Mouse (Mus musculus) gastrocnemius, postnatal 10 days (tissue): ENCODE results near the gene 2310030G06Rik. TPM values are rescaled to one million over a fixed set of nuclear protein-coding genes. Genes with fewer than 3 reads are reported as not detected.

ENCODE experiments used
- DNase-seq: peaks from one replicate; pipeline ENCODE4 v3.0.0; 2021; ENCODE audit warnings: mixed read lengths
- long read RNA-seq, 2 experiments: library from polyadenylated mRNA; stranded (forward); transcript quantifications; one replicate each; pipeline ENCODE4 v2.0.0; 2021
- total RNA-seq, 2 experiments: library from RNA; stranded (reverse); gene quantifications; 2 replicates each; pipeline ENCODE4 v1.2.3; 2021

2310030G06Rik gene
- total RNA-seq = 1 to 10 TPM; 1.8 to 2.2 TPM
- long read RNA-seq, experiment 1, partial matches to known transcripts = 0 of 1 reads
- long read RNA-seq, experiment 1, other reads (novel, unspliced or antisense) = 0 of 1 reads
- long read RNA-seq, experiment 2 = 0 reads

GRCm38 (mm10) chr9:50746214-50746677 is at the start of gene 2310030G06Rik:
Gene 2310030G06Rik, minus strand, starts transcription at chr9:50746536.
- DNase-seq = no peak

- no peak for DNase-seq
Observed at GRCm38 (mm10) chr9:50795266-50795665, 48.9 kb upstream of the 2310030G06Rik start.

- peak; percentile 29 for DNase-seq
Observed at GRCm38 (mm10) chr9:50782155-50782554, 35.8 kb upstream of the 2310030G06Rik start.

GRCm38 (mm10) chr9:50776162-50776760 is 29.9 kb upstream of the 2310030G06Rik start:
- no peak for DNase-seq

- DNase-seq = peak; percentile 33
Observed at GRCm38 (mm10) chr9:50775662-50776126, 29.4 kb upstream of the 2310030G06Rik start.

GRCm38 (mm10) chr9:50774991-50775612 is 28.8 kb upstream of the 2310030G06Rik start, which contains the start of the genes Alg9 and 1110032A03Rik:
Gene Alg9, plus strand, starts transcription at chr9:50775019.
Gene 1110032A03Rik, minus strand, starts transcription at chr9:50775520.
- DNase-seq = peak; percentile 90

- DNase-seq = no peak
Observed at GRCm38 (mm10) chr9:50774026-50774462, 27.7 kb upstream of the 2310030G06Rik start.

- no peak for DNase-seq
Observed at GRCm38 (mm10) chr9:50770011-50770410, 23.7 kb upstream of the 2310030G06Rik start.

GRCm38 (mm10) chr9:50768107-50769002 is 22.0 kb upstream of the 2310030G06Rik start, which contains the start of gene Fdxacb1:
Gene Fdxacb1, plus strand, starts transcription at chr9:50768236.
- peak; percentile 94 for DNase-seq

GRCm38 (mm10) chr9:50767531-50768106 is 21.3 kb upstream of the 2310030G06Rik start:
- no peak for DNase-seq

GRCm38 (mm10) chr9:50763331-50763730 is 17.0 kb upstream of the 2310030G06Rik start:
- DNase-seq = no peak

GRCm38 (mm10) chr9:50761520-50762243 is 15.3 kb upstream of the 2310030G06Rik start:
- no peak for DNase-seq

GRCm38 (mm10) chr9:50756711-50757110 is 10.4 kb upstream of the 2310030G06Rik start:
- no peak for DNase-seq

GRCm38 (mm10) chr9:50753947-50754346 is 7.6 kb upstream of the 2310030G06Rik start:
- no peak for DNase-seq

GRCm38 (mm10) chr9:50752784-50753615 is 6.7 kb upstream of the 2310030G06Rik start:
- DNase-seq = peak; percentile 91

GRCm38 (mm10) chr9:50752054-50752602 is 5.8 kb upstream of the 2310030G06Rik start, which contains the start of gene Hspb2:
Gene Hspb2, minus strand, starts transcription at chr9:50752354.
- DNase-seq = peak; percentile 63

- DNase-seq = peak; percentile 28
Observed at GRCm38 (mm10) chr9:50751323-50751722, 5.0 kb upstream of the 2310030G06Rik start, which contains the start of gene Cryab. Gene Cryab, plus strand, starts transcription at chr9:50751325.

GRCm38 (mm10) chr9:50750706-50751105 is 4.4 kb upstream of the 2310030G06Rik start:
- no peak for DNase-seq

GRCm38 (mm10) chr9:50745806-50746205 is 530 bp downstream of the 2310030G06Rik start:
- no peak for DNase-seq
